Mouse (Mus musculus) frontal cortex, postnatal 36 days (tissue): ENCODE data around the gene Sfxn5.

Experiments
- DNase-seq, 2 experiments: peaks; one replicate each; pipeline ENCODE4 v3.0.0; 2022; ENCODE audit warnings: low spot score in 2 of 2

The Sfxn5 gene

GRCm38 (mm10) chr6:85333000-85333669 lies at the start of gene Sfxn5:
TSS of gene Sfxn5 (minus strand) at chr6:85333422.
- peak; percentile 96 to 97 for DNase-seq

GRCm38 (mm10) chr6:85382791-85383190 lies 49.6 kb upstream of the Sfxn5 start:
- DNase-seq: no peak

- no peak for DNase-seq
Observed at GRCm38 (mm10) chr6:85381648-85382020, 48.4 kb upstream of the Sfxn5 start.

GRCm38 (mm10) chr6:85380901-85381647 lies 47.9 kb upstream of the Sfxn5 start:
- DNase-seq: no peak

- peak; percentile 77 to 84 for DNase-seq
Observed at GRCm38 (mm10) chr6:85380201-85380900, 47.1 kb upstream of the Sfxn5 start.

GRCm38 (mm10) chr6:85378629-85379028 lies 45.4 kb upstream of the Sfxn5 start:
- no peak for DNase-seq

- DNase-seq: no peak
Observed at GRCm38 (mm10) chr6:85377876-85378275, 44.7 kb upstream of the Sfxn5 start.

- no peak for DNase-seq
Observed at GRCm38 (mm10) chr6:85377066-85377734, 44.0 kb upstream of the Sfxn5 start.

- DNase-seq: peak; percentile 94 to 96
Observed at GRCm38 (mm10) chr6:85374734-85375114, 41.5 kb upstream of the Sfxn5 start.

GRCm38 (mm10) chr6:85373951-85374733 lies 40.9 kb upstream of the Sfxn5 start, which contains the start of gene Rab11fip5:
TSS of gene Rab11fip5 (minus strand) at chr6:85374634.
- DNase-seq: peak; percentile 37 to 55

GRCm38 (mm10) chr6:85373066-85373860 lies 40.0 kb upstream of the Sfxn5 start:
- DNase-seq: no peak

GRCm38 (mm10) chr6:85372496-85372895 lies 39.3 kb upstream of the Sfxn5 start:
- DNase-seq: no peak

GRCm38 (mm10) chr6:85371859-85372405 lies 38.7 kb upstream of the Sfxn5 start:
- DNase-seq: no peak

GRCm38 (mm10) chr6:85370666-85371430 lies 37.6 kb upstream of the Sfxn5 start:
- DNase-seq: no peak

GRCm38 (mm10) chr6:85370041-85370440 lies 36.8 kb upstream of the Sfxn5 start:
- DNase-seq: no peak

GRCm38 (mm10) chr6:85369181-85369860 lies 36.1 kb upstream of the Sfxn5 start:
- DNase-seq: no peak

GRCm38 (mm10) chr6:85368722-85369121 lies 35.5 kb upstream of the Sfxn5 start:
- no peak for DNase-seq

GRCm38 (mm10) chr6:85368166-85368565 lies 34.9 kb upstream of the Sfxn5 start:
- no peak for DNase-seq

- no peak for DNase-seq
Observed at GRCm38 (mm10) chr6:85366387-85366786, 33.2 kb upstream of the Sfxn5 start.
